In the genomic region with DNA sequence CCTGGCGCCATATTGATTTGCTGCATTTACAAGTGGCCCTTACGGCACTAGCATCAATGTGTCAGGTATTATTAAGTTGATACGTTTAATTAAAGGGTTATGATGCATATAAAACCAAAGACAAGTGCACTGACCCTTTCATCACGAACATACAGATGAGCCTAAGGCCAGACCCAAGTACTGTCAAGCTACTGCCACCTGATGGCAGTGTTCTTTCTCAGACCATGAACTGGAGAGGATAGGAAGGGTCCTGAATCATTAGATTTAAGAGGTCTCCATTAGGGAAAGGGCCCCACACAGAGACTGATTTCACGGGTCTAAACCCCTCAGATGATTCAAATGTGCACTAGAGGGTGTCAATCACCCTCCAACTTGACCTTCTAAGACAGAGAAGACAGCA, we compare ENCODE assay signal across 16 mouse cellular contexts. TPM values are rescaled to one million over a fixed set of nuclear protein-coding genes. Genes with fewer than 3 reads are reported as not detected.
DNase-seq lines count a peak whose midpoint lies in the region; TF ChIP-seq lines count a peak whose summit lies in the region.
"Had no signal": no experiment of that assay in that cellular context is flagged by ENCODE, and none has a peak within 500 bp of the region (broad histone marks: within the 10 kb centered on the region; RNA-seq: fewer than 3 reads in every experiment).

No protein-coding gene starts in this region.

- intact Hi-C loops in left cerebral cortex, adult 2 months (cut with DNase I), result loop anchor here (2.0 to 10.0 kb wide), 2 partner anchors 60 to 288 kb away; no protein-coding TSS in a partner anchor

- H3K4me3 ChIP-seq in left cerebral cortex, adult 2 months, result no peak overlapping the region
- H3K4me3 ChIP-seq: heart, embryonic 15.5 days; neural tube, embryonic 15.5 days had no signal

- peak; percentile 39 for DNase-seq in embryo, embryonic 10.5 days (ENCODE audit: low spot score)
- no peak for DNase-seq in embryo, embryonic 11 days
- no peak for DNase-seq in left cerebral cortex, adult 2 months (ENCODE audit: extremely low spot score in 1 of 2, low spot score in 2 of 2)
- no peak for DNase-seq in left cerebral cortex, adult 18-20 months (ENCODE audit: low spot score in 2 of 2)
- peak; percentile 6 for DNase-seq in 416B (ENCODE audit: low read depth)
- DNase-seq in brain, adult 2 months (ENCODE audit: low read depth, low spot score), result peak; percentile 37
- DNase-seq in B cell, adult 2 months, result no peak
- DNase-seq in thymus, postnatal 36 days, result no peak
- DNase-seq: cerebellum, adult 8-10 months; kidney, postnatal 10 days; layer of hippocampus, postnatal 36 days; right cerebral cortex, adult 18-20 months; spleen, adult 18-20 months had no signal

- H3K27ac ChIP-seq in left cerebral cortex, adult 2 months, result no peak overlapping the region
- H3K27ac ChIP-seq: heart, embryonic 15.5 days; macrophage; neural tube, embryonic 15.5 days had no signal

- TF ChIP-seq CTCF in left cerebral cortex, adult 2 months (IDR thresholded peaks at IDR 0.05), result peak; percentile 49

RNA-seq across cellular contexts. Expression of a gene that starts 55.6 kb away (rescaled TPM):
- total RNA-seq in left cerebral cortex, adult 2 months (2021), result 10 to 100 TPM; 74.9 to 77.5 TPM
- total RNA-seq in left cerebral cortex, adult 18-20 months (2021), result 10 to 100 TPM; 65.7 to 75.3 TPM

Comparison
In these comparisons a context has a peak if more than half of its experiments do, and no peak if none do; other contexts are left out.
1. DNase-seq: peak in embryo, embryonic 10.5 days (single experiment), 416B (single experiment) and brain, adult 2 months (single experiment); none in embryo, embryonic 11 days (single experiment), left cerebral cortex, adult 2 months (0 of 2), left cerebral cortex, adult 18-20 months (0 of 2), B cell, adult 2 months (0 of 2) and thymus, postnatal 36 days (0 of 2).